Mouse (Mus musculus) telencephalon, adult 2 months (tissue): ENCODE results near the gene Hmga1.

Experiments used
- DNase-seq: peaks from one replicate; pipeline ENCODE4 v3.0.0-alpha.2; 2011; ENCODE audit warnings: low read depth, low spot score

The Hmga1 gene

DNA sequence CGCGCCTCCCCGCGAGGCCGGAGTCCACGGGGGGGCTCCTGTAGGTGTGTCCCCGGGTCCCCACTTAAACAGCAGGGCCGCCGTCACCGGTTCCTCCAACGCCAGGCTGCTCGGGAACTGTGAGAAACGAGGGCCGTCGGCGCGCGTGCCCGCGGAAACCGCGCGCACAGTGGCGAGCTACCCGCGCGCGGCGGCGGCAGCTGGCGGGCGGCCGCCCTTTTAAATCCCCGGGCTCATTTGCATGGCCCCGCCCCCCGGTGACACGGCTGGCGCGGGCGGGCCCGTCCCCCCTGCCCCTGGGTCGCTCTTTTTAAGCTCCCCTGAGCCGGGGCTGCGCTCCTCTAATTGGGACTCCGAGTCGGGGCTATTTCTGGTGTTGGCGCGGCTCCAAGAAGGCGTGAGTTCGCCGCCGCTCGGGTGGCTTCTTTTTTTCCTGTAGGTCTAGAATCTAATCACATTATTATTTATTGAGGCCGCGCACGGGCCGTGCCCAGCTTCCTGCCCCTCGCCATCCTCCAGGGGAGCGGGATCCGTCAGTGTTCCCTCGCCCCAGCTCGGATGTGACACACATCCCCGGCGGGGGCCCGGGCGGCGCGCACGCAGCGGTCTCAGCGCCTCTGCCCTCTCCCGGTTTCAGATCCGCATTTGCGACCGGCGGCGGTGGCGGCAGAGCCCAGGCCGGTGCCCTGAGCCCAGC, at the start of gene Hmga1:
Hmga1 (plus strand) TSS at position 183 of the 697 bp plus-strand sequence.
- DNase-seq: no peak

DNA sequence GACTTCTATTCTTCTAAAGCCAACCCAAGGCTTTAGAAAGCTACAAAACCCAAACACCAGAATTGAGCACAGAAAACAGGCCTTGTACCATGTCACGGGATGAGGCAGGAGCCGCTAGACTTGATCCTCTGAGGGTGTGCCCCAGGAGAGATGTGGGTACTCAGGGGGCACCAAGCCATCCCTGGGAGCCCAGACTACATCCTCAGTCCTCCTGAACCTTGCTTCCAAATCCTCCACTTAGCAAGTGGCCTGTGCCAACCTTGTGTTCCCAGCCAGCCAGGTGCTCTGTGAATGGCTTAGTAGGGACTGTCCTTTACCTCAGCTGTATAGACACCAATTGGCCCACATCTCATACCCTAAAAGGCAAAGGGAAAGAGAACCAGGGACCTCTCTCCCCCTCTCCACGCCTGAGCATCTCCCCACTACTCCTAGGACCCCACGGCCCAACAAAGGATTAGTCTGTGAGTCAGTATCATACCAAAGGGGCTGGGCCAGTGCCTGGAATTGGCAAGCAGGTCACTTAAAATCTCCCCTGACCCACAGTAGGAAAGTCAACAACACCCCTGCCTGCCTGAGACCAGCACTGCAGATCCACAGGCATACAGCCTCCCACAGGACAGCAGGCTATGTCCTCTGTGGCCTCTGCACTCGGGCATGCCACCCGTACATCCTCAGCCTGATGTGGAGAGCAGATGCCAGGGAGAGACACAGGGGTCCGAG, 49.3 kb upstream of the Hmga1 start:
- DNase-seq: no peak

DNA sequence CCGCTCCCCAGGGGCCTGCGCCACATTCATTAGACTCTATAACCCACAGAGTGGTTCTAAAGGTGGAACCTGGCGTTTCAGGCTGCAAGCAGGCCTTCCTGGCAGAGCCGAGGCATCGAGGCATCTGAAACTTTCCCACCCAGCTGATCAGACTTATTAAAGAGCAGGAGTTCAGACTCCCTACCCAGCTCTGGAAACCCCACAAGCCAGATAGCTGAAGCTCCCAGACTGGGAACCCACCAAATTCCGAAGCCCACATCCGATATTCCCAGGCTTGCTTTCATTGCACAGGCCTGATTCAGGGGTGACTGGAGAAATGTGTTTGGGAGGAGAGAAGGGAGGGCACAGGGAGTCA, 48.7 kb upstream of the Hmga1 start:
- no peak for DNase-seq

DNA sequence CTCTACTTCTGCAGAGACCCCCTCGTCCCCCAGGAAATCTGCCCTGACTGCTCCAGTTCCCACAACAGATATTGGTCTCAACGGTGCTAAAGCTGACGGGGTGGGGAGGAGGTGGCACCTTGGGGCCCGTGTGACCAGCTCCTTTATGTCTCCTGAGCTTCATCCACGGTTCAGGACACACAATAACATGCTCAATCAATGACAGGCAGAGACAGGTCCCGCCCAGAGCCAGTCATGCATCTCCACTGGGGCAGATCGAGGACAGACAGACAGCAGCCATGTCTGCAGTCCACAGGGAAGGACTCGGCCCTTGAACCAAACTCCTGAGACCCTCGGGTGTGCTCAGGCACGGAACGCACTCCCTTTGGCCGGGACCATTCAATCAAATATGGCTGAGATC, 48.3 kb upstream of the Hmga1 start:
- DNase-seq: no peak

DNA sequence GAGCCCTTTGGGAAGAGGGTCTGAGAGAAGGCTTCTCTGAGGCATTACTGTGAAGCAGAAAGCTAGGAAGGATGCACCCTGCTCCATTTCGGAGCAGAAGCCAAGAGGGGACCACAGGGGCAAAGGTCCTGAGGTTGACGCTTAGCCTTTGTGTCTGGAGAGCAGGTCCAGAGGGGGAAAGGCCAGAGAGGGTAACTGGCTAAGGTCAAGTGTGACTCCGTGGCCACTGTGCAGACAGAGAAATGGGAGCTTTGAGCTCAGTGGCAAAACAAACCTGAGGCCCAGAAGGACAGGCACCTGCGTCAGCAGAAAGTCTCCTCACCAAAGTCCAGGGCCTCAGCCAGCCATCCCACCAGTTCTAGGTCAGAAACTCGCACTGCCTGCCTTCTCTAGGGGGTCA, 47.8 kb upstream of the Hmga1 start:
- no peak for DNase-seq

DNA sequence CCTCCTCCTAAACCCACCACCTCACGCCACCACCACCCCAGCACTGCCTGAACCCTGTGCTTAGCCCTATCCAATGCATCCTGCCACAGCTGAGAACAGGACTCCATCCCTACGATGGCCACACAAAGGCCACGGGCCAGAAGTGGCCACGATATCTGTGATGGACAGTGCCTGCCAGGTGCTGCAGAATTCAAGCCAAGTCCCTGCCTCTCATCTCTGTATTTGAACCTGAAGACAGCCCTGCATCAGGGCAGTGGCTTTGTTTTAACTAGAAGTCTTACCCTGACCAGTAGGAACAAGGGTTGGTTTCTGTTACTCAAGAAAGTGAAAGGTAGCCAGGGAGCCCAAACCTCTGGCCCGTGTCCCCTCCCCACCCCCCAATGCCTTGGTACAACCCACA, 47.2 kb upstream of the Hmga1 start:
- no peak for DNase-seq

DNA sequence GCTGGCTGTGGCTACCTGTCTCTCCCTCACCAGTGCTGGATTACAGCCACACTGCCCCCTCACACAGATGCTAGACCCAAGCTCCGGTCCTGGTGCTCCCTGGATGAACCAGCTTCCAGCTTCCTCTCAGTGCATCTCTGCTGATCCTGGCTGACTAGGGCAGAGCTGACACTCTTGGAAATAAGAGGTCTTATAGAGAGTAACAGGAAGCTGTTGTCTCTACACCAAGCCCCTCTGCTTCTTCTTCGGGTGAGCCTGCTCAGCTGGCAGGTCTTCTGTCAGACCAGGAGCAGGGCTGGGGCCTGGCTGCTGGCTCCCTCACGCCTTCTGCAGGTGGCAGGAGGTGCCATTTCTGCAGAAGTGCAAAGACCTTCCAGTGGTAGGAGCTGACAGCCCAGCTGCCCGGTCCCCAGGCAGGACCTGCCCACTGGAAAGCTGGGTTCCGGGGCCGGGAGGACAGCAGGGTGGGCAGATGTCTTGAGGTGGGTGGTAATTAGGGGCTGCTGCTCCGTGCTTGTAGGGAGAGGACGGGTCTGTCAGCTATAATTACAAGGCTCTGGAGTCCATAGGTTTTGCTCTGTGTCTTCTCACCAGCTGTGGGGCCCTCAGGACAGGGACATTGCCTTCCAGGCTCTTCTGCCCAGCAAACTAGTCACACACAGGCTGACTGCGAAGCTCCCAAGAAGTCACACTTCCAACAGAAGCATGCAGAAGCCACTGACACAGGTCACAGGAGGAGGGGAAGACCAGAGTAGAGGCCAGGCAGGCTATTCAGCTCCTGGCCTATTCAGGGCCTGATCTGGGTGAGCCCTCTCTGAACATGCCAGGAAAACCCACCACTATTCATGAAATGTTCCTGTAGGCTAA, 45.8 kb upstream of the Hmga1 start:
- no peak for DNase-seq

DNA sequence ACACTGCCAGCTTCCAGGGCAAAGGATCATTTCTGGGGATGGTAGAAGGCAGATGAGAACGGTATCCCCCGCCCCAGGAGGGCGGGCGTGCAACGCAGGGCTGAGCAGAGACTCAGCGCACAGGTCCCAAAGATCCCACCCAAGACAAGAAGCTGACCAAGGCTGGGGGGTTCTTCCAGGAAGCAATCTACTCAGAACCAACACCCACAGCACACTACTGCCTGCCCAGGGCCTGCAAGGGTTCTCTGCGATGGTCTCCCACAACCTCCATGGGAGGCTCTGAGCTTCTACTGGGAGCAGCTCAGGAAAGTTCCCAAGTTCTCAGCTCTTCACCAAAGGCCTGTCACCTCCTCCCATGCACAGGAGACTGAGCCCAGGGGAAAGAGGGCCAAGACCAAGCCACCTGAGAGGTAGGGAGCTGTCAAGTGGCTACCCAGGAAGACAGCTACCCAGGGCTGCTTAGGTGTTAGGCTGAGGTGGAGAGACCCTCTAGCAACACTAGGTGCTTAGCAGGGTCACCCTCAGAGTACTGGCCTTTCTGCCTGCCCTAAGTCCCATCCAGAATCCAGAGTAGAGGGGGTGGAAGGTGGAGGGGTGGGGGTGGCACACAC, 45.1 kb upstream of the Hmga1 start:
- no peak for DNase-seq

DNA sequence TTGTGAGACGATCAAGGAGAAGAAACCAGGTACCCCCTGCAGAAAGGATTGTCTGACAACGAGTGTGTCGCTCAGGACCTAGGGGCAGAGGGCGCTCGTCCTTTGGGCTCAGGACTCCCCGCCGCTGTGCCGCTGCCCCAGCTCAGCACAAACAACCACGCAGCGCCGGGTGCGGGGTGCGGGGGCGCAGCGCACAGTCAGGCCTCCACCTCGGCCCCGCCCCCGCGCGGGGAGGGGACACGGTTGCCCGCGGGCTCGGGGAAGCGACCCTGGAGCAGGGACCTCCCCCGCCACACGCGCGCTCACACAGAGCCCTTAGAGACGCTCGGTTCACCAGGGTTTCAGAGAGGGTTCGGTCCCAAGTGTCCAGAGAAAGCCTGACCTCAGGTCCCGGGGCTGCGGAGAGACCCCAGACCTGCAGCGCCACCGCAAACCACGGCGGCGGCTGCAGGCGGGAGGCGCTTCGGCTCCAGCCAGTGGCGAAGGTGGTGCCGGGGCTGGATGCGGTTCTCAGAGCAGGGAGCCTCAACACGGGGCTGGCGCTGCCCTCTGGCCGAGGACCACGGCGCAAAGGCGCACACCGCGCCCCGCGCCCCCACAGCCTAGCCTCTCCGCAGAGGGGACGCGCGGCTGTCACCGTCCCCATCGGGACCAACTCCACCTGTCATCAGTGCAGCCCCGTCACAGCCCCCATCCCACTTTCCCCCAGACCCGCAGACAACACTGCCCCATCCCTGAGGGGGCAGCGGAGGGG, 44.3 kb upstream of the Hmga1 start:
- no peak for DNase-seq

DNA sequence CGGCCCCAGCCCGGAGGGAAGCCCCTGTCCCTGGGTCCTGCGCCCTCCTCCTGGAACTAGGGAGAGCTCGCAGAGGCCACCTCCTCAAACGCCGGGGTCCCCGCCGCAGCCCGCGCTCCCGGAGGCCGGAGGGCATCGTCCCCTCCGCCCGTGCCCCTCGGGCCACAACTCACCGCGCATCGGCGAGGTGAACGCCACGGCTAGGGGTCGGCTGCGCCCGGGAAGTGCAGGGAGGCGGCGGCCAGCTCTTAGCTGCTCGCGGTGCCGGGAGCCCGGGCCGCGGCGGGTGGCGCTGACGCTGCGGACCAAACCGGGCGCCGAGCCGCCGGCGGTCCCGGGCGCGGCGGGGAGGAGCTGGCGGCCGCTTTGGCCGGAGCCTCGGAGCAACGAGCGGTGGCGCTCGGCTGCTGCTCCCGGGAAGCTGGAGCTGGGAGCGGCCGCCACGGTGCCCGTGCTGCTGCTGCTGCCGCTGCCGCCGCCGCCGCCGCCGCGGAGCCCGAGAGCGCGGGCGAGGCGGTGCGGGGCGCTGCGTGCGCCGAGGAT, 43.6 kb upstream of the Hmga1 start:
- DNase-seq: no peak

DNA sequence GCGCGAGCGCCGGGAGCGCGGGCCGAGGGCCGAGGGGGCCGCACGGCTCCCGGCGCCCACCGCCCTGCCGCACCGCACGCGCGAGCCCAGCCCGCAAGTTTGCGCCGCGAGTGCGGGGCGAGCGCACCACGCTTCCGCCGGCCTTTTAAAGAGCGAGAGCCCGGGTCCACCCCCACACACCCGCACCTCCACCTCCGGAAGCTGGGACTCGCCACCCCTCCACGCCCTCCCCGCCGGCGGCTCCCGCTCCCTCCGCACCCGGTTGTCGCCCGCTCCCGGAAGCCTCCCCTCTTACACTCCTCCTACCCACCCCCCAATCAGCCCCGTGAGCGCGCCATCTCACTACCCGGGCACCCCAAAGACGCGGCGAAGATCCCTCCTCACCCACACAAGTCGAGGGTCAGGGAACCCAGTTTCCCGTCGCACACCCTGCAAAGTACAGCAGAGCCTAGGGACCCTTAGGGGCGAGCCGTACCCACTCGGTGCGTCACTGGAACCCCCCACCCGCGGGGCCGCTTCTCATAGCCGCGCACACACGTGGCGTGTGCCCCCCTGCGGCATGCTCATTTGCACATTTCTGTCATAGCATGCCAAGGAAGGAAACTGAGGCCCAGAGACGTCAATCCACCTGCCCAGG, 42.9 kb upstream of the Hmga1 start:
- DNase-seq: no peak

DNA sequence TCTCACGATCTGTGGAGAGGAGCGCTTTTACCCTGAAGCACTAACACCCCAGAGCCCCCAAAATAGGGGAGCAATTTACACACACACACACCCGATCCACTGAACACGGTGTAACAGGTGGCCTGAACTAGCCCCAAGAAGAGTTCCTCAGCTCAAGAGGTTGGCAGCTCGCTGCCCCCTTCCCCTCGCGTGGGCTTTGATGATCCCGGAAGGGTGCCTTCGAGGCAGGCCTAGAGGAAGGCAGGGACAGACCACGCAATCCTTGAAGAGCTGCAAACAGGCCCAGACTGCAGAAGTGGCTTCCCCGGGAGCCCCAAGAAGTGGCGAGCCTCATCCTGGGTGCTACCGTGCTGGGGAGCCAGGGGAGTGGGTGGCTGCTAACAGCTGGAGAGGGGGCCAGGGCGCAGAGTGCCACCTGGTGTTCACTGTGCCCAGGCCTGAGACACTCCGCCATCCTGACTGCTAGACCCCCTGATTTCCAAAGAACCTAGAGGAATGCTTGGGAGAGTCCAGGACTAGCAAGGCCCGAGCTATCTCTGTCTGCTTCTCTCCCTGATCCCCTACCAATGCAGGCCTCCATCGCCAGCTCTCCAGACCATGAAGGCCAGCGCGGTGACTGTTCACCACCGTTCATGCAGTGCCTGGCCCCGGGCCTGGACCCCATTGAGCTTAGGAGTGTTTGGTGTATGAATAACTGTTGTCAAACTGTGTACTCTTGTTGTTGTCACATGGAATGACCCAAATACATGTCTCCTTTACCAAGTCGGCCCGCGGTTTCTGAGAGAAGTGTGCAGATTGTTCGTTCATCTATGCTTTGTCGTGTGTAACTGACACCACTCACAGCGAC, 42.2 kb upstream of the Hmga1 start:
- no peak for DNase-seq

DNA sequence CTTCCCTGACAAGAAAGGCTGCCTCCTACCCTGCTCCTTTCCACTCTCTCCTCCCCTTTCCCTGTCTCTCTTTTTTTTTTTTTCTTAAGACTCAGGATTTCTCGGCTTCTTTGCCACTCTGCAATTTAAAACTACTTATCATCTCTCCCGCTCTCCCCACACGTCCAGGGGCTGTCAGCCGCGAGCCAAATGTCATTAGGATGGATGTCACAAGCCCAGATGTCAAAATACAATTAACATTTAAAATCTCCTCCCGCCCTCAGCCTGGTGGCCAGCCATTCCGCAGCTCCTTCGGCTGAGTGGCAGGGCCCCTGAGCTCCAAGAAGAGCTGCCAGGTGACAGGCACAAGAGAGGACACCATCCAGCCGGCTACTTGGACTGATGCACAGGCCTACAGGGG, 38.0 kb upstream of the Hmga1 start:
- DNase-seq: no peak

DNA sequence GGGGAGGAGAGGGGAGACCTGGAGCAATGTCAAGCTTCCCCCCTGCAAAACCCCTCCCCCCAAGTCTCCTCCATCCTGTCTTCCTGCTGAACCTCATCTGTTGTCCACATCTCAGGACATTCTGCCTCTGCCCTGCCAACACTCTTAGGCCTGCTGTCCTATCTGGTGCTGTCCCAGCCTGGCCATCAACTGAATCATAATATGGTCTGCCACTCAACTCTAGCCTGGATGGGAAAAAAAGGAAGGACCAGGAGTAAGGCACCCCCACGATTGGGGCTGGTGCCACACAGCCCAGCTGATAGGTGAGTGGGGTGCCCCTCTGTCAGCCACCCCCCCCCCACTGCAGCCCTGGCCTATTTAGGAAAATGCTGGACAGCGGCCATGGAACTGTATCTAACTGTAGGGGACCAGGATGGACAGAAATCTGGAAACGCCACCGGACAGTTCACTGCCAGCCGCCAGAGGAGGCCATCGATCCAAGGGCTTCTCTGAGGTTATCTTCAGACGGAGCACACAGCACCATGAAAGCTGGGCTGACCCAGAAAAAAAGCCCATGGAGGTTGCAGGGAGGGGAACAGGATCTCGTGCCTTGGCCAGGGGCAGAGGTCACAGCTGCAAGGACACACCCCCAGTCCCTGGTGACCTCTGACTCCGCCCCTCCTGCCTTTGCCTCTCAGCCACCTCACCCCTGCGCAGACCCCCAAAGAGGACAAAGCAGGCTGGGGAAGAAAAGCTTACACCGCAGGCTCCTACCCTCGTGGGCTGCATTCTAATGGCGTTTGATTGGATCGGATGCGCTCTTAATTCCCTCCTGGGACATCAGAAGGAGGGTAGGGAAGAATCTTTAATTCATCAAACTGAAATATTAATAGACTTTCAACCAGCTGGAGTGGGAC, 37.3 kb upstream of the Hmga1 start:
- DNase-seq: no peak

DNA sequence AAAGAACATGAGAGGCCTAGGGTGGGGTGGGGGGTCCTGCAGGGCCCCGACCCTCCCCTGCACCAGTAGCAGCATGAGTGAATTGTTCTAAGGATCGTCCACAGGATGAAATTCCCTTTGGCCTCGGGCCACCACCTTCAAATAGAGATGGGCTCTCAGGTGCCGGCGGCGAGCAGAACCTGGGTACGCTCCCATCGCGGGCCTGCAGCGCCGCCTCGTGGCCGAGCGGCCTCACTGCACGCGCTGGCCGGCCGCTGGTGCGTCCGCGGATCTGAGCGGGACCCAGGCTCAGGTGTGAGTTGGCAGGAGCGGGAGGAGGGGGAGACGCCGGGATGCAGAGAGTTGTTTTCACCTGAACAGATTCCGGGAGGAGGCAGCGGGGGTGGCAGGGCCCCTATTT, 35.7 kb upstream of the Hmga1 start:
- DNase-seq: no peak

DNA sequence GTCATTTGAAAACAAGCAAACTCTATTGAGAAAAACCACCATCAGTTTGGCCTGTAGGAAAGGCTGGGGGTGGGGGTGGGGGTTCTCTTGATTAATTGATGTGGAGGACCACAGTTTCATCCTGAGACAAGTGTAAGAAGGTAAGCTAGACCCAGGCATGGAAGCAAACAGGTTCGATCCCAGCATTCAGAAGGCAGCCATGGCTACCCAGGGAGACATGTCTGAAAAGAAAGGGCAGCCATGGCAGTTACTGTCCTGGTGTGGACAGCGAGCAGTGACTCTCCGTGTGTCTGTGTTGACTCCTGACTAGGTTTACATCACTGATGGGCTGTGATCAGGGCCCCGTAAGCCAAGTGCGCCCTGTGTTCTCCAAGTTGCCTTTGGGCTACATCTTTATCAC, 35.0 kb upstream of the Hmga1 start, which contains the start of gene Grm4:
Grm4 (minus strand) TSS at position 101 of the 400 bp plus-strand sequence.
- DNase-seq: no peak

DNA sequence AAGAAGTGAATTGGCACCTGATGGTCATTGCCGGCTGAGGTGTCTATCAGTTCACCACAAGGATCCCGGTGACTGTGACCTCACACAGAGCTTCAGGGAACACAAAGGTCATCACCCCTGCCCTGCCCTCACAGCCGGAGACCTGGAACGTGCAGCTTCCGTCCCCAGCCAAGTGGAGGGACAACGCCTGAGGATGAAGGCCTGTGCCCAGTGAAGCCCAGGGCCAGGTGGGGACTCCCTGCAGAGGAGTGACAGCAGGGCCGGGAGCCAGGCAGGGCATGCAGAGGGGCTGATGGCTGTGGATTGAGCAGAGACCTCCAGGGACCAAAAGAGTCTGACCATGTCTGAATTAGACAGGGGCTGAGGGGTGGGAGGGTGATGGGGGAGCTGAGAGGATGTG, 33.2 kb upstream of the Hmga1 start:
- no peak for DNase-seq

DNA sequence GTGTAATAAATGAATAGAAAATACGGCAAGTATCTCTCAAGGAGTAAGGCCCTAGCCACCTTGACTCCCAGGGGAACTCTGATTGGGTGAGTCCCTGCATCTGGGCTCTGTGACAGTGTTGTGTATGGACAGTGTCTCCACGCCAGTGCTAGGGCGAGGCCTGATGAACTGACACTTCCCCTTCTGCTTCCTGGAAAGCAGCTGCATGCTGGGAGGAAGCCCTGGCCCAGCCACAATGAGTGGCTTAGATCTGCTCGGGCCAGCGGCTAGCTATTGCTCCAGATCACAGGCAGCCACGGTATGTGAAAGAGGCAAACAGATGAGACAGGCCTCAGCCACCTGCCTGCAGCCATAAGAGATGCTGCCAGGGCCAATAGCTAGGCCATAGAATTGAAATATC, 29.1 kb upstream of the Hmga1 start:
- no peak for DNase-seq

DNA sequence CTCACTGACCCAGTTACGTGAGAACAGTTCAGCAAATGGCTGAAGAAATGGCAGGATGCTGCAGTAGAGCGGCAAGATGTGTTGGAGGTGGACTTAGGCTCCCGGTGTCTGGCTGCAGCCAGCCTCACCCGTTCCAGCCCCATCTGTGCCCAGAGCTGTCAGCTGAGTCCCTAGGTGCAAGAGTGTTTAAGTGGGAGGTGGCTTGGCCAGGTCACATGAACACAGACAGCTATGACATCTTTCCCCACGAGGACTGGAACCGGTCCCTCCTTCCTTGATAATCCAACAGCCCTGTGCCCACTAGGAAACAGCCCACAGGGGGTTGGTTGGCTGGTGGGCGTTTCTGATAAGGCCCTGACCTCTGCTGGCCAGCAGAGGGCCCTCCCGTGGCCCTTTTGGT, 28.3 kb upstream of the Hmga1 start:
- no peak for DNase-seq
